Mouse (Mus musculus): ENCODE data around the gene Irx3. TPM values are rescaled to one million over a fixed set of nuclear protein-coding genes. Genes with fewer than 3 reads are reported as not detected.

The Irx3 gene
- total RNA-seq, 2 experiments from 2014 or later = 22.5 to 31.6 TPM

DNA sequence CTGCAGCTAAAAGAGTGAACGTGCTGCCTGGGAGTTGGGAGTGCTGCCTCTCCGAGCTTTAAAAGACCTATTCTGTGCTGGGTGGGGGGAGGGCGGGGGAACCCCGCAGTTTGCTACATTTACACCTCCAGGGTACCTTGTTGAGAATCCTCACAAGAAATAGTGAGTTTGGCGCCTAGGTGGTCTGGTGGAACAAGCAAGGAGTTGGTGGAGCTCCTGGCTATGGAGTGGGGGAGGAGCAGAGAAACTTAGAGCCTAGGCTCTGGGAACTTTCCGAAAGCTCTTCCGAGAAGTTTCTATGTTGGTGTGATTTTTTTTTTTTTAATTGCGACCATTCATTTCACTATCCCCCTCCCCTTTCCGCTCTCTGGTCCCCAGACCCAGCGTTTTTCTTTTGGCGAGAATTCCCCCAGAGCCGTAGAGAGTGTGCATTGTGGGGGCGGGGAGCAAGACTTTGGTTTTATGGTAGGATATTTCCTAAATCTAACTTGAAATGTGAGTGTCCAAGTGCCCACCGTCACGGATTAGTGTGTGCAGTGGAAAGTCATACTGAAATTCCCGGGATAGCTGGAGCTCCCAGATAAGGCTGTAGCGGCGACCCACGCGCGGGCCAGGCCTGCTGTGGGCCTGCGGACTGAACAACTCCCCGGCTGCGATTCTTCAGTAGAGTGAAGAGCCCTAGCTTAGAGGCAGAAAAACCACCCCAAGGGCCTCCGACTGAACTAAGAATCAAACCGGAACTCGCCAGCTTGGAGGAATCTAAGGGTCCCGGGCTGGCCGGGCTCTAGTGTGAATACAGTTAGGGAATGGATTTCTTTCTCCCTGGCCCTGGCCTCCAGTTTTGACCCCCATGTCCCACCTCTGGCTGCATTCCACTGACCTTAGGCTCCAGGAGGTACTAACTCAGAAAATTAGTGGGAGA, 795 bp upstream of the Irx3 start:
- no peak for DNase-seq
- intact Hi-C loops (cut with DNase I) = loop anchor here (5.0 kb wide), 1 partner anchor 165 kb away; no protein-coding TSS in a partner anchor

- intact Hi-C loops (cut with DNase I) = loop anchor here (2.0 to 5.0 kb wide), 2 partner anchors 166 to 209 kb away; no protein-coding TSS in a partner anchor
Observed at GRCm38 (mm10) chr8:91801241-91801811, 541 bp downstream of the Irx3 start.

GRCm38 (mm10) chr8:91800523-91801240, 1.2 kb downstream of the Irx3 start:
- intact Hi-C loops (cut with DNase I) = loop anchor here (2.0 to 5.0 kb wide), 2 partner anchors 167 to 210 kb away; no protein-coding TSS in a partner anchor
- peak; percentile 42 to 53 for DNase-seq

More at GRCm38 (mm10) chr8:91801241-91801811, 541 bp downstream of the Irx3 start:
- peak; percentile 73 to 74 for DNase-seq

GRCm38 (mm10) chr8:91799681-91800522, 2.0 kb downstream of the Irx3 start:
- DNase-seq = peak; percentile 50 to 53
- intact Hi-C loops (cut with DNase I) = loop anchor here (2.0 to 5.0 kb wide), 4 partner anchors 167 to 603 kb away; partner anchors contain the start of gene Aktip

DNA sequence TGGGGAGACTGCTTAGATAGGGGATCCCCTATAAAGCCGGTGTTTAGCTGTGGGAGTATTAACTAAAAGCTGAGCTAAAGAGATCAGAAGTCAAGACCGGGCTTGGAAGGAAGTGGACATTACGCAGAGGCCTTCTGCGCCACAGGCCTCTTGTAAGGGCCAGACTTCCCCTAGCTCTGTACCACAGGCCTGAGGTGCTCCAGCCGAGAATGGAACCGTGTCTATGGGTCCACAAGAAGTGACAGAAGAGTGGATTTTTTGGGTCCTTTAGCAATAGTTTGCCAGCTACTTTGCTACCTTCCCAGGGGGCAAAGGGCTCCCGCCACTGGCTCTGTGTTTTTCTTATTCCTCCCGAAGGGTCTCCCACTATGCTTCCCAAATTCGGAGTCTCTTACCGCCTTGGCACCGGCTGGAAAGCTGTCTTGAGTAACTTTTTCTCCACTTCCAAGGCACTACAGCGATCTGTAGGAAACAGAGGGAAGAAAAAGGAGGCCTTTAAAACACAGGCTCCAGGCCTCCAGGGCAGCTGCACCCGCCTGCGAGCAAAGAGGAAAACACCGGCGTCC, 2.8 kb downstream of the Irx3 start:
- intact Hi-C loops (cut with DNase I) = loop anchor here (5.0 kb wide), 2 partner anchors 312 to 602 kb away; partner anchors contain the start of gene Aktip
- DNase-seq = no peak

DNA sequence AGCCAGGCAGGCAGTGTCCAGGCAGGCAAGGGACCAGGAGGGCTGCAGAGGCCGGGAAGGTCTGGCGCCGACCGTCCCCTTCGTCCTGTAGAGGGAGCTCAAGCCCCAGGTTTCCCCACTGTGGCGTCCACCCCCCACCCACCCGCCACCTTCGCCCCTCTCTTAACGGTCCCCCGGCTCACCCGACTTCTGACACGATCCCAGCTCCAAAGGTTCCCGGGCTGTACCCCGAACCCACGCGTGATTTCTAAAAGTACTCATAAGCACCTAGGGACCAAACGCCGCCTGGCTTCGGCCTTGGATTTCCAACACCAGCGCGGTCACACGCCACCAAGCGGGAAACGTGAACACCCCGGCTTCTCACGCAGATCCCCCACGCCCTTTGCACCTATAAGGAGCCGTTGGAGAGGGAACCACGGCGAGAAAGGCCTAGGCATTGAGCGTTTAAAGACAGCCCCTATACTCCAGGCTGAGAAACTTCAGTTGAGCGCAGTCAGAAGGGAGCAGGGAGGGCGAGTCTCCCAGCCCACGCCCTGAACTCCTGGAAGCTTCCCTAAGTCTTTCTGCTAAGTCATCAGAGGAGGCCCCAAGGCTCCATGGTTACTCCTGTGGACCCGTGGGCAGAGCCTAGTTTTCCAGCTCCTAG, 4.1 kb downstream of the Irx3 start:
- intact Hi-C loops (cut with DNase I) = loop anchor here (1.0 to 5.0 kb wide), 6 partner anchors 265 to 600 kb away; partner anchors contain the start of gene Aktip
- DNase-seq = peak; percentile 77 to 81

GRCm38 (mm10) chr8:91793846-91794245, 8.0 kb downstream of the Irx3 start:
- intact Hi-C loops (cut with DNase I) = no loop called here
- DNase-seq = no peak

- peak; percentile 16 to 37 for DNase-seq
- intact Hi-C loops (cut with DNase I) = no loop called here
Observed at GRCm38 (mm10) chr8:91787194-91787895, 14.5 kb downstream of the Irx3 start.

DNA sequence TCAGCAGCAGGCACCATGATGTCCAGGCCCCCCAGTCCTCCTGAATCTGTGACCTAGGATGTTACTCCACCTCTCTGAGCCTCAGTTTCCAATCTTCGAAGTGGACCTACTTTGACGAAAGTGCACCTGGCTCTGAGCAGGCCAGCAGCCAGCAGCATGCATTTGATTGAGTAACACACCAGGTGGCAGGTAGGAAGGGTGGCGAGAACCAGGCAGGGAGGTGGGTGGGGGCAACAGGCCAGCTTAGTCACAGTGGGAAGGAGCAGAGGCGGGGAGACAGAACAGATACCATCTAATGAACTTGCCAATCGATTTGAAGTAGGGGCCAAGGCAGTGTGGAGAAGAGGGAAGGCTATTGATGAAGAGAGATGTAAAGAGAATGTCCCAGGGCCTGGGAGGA, 18.9 kb downstream of the Irx3 start:
- intact Hi-C loops (cut with DNase I) = no loop called here
- DNase-seq = no peak

DNA sequence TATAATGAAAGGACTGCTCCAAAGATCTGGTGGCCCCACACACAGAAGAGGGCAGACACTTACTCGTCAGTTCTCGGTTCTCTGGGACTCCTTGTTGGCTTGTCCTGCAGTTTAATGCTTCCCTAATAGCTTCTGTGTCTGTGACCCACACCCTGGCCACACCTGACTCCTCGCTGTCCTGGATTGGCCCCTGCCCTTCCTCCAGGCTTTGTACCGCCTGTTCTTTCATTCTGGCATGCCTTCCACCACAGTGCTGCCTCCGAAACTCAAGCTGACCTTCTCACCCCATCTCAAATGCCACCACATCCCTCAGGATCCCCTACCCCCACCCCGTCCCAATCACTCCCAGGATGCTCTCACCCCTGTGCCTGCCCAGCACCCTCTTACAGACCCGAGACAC, 19.7 kb downstream of the Irx3 start:
- no peak for DNase-seq
- intact Hi-C loops (cut with DNase I) = no loop called here

- no peak for DNase-seq
- intact Hi-C loops (cut with DNase I) = no loop called here
Observed at GRCm38 (mm10) chr8:91780648-91781047, 21.2 kb downstream of the Irx3 start.

GRCm38 (mm10) chr8:91768857-91769256, 33.0 kb downstream of the Irx3 start:
- DNase-seq = peak; percentile 5 to 13
- intact Hi-C loops (cut with DNase I) = no loop called here

- intact Hi-C loops (cut with DNase I) = no loop called here
- DNase-seq = no peak
Observed at GRCm38 (mm10) chr8:91765411-91766034, 36.3 kb downstream of the Irx3 start.

GRCm38 (mm10) chr8:91755566-91755965, 46.3 kb downstream of the Irx3 start:
- no peak for DNase-seq
- intact Hi-C loops (cut with DNase I) = no loop called here

DNA sequence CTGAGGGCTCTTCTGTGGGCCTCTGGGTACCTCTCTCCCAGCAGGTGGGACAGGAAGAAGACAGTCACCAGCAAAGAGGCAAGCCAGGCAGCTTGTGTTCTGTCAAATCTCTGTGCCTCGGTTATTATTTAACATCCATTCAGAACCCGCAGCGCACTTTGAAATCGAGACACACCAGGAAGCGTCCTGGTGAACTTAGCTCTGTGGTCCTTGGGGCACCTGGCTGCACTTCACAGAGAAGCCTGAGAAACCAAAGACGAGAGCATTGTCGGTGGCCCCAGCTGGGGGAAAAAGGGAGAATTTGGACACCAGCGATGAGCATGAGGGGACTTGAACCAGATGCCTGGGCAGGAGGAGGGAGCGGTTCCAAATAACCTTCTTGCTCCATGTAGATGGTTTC, 46.8 kb downstream of the Irx3 start:
- intact Hi-C loops (cut with DNase I) = no loop called here
- DNase-seq = no peak

DNA sequence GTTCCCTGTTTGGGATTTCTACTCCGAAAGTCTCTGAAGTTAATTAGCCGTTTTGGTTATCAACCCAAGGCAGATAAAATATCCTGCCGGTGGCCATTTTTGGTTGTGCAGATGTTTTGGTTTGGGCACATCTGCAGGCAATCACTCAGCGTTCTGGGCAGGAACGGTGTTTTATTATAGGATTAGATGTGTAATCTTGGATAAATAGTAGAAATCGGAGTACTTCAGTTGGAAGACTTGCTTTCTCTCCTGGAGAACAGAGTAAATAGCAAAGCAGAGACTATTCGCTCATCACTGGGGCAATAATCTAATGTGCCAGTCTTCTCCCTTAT, 51.1 kb downstream of the Irx3 start:
- intact Hi-C loops (cut with DNase I) = no loop called here
- DNase-seq = no peak

GRCm38 (mm10) chr8:91750096-91750793, 51.6 kb downstream of the Irx3 start:
- DNase-seq = peak in 1 of 2 experiments; percentile 15
- intact Hi-C loops (cut with DNase I) = no loop called here

Measured in heart, postnatal 14 days (tissue).